Mouse (Mus musculus): ENCODE measurements around the gene Mycbp.
"Not testable (repeated sequence)": the region's sequence is repeated elsewhere in the genome, so short reads cannot be mapped to it uniquely, and the experiment has no call there.

Gene Mycbp

DNA sequence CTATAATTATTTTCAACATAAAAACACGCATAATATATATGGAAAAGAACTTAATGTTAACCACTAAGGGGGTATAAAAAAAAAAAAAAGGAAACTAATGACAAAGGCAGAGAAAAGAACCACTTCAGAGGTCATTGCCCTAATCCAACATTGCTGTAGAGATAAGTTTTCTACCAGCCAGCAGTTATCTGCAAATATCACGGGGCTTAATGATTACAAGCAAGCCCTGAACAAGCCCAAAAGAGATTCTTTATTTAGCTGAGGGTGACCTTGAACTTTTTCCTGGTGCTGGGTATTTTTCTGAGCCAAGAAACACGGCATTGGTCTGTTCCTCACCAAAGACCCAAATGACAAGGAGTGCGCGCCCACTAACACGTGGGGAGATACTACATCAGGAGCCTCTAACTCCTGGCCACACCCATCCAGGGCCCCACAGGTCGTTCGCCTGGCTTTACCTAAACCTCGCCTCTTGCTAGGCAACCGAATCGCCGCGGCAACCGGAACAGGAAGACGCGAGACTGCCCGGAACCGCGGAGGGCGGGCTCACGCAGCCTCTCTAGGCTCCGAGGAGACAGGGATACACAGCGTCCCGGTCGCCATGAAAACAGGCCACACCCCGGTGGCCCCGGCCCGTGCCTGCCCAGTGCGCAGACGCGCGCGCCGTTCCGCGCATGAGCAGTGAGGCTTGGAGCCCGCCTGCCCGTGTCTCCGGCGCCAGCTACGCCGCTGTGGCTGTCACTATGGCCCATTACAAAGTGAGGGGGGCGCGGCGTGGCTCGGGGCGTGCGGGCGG, at the start of gene Mycbp:
Gene Mycbp (plus strand): TSS at position 500 of the 793 bp plus-strand sequence.
- peak; percentile 100 for DNase-seq

DNA sequence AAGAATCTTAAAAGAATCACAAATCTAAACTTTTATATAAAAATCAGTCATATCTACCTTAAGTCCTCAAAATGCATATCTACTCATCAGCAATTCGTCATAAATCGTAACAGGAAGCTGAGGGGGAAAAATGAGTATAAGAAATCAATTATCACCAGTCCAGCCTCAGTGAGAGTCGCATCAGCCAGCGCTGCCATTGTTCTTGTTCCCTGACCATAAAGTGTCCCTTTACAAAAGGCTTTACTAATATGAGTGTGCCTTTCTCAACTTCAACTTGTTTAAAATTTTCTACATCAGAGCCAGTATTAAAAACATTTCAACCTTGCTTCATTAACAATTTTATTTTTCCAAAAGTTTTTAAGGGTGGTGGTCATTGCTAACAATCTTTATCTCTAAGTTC, 47.7 kb upstream of the Mycbp start:
- DNase-seq: no peak

DNA sequence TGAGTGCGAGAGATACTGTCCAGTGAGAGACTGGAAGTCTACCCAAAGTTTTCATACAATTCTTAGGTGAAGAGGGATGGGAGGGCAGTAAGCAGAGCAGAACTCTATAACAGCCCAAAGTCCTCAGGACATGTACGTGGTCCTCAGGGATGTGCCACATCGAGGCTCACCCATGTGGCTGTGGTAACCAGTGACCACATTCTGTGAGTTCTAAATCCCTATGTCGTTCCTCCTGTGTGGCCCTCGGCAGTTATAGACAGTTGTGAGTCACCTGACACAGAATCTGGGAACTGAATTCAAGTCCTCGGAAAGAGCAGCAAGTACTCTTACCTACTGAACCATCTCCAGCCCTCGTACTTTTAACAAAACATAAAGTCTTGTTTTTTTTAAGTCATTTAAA, 46.5 kb upstream of the Mycbp start:
- no peak for DNase-seq

DNA sequence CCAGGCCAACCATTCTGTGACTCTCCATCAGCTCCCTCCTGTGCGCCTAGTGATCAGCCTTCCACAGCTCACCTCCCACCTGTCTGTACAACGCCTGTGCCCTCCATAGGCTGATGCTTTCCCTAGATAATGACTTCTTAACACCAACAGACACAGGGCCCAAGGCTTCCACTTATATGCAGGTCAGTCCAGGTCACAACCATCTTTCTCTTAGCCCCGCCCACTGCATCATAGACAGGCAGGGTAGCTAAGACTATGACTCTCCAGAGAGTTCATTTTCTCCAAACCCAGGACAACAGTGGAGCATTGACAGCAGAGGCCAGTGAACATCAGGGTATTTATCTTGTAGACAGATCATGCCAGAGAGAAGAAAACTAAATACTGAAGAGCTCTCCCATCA, 45.3 kb upstream of the Mycbp start, which contains the start of gene 4933427I04Rik:
Gene 4933427I04Rik (plus strand): TSS at position 301 of the 400 bp plus-strand sequence.
- no peak for DNase-seq

DNA sequence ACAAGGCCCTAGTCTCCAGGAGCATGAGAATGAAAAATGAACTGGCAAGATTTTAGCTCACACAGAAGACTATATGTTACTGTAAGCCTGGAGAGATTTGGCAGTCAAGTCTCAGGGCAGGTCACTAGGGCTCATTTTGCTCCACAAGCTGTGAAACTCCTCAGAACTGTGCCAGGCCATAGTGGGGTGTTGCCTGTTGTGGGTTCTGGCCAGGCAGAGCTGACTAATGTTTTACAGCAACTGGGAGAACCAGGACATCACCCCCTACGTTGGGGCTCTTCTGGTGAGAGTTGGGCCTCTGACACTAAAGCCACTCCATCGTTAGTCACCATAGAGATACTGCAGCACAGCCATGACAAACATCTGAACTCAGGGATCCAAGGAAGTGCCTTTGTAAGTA, 44.8 kb upstream of the Mycbp start:
- DNase-seq: no peak

DNA sequence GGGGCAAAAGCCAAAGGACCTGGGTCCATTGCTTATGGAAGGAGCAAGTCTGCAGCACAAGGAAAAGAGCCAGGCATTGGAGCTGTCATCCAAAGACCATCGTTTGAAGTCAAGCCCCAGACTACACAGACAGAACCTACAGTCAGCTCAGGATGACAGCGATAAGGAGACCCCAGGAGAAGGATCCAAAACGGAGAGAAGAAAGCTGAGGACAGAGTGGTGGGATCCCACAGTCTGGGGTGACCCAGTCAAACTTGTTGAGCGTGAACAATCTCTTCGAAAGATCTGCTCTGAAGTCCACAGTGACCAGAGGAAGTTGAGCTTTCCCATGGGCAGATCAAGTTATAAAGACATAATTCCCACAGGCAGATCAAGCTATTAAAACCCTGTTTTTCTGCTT, 44.0 kb upstream of the Mycbp start:
- no peak for DNase-seq

DNA sequence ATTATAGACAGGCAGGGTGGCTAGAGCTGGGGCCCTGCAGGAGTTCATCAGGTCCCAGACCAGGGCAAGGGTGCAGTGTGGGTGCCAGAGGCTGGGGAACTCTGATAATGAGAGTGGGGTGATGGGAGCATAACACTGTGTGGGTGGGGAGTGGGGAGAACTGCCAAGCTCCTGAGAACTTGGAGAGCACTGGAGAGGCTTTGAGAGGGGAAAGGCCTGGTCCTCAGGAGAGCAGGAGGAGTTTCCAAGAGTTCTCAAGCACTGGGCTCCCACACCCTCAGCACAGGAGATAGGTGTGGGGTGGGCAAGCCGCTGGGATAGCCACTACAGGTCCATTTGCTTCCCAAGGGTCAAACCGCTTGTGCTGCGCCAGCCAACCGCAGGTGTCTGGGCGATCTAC, 10.9 kb upstream of the Mycbp start:
- no peak for DNase-seq

DNA sequence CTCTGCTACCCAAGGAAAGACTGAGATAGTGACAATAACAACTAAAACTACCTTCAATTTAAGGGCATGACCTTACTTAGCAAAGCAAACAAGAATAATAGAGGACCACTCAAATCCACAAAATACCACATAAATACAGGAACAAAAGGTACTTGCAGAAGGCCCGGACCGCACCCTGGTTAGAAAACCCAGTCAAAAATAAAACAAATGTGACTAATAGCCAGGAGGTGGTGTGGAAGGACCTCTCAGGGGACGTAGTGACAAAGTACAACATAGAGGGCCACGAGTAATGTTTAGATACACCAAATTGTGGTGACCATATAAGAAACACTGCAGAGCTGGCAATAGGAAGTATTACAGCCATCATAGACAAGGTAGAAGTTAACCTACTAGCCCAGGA, 10.3 kb upstream of the Mycbp start:
- DNase-seq: no peak

DNA sequence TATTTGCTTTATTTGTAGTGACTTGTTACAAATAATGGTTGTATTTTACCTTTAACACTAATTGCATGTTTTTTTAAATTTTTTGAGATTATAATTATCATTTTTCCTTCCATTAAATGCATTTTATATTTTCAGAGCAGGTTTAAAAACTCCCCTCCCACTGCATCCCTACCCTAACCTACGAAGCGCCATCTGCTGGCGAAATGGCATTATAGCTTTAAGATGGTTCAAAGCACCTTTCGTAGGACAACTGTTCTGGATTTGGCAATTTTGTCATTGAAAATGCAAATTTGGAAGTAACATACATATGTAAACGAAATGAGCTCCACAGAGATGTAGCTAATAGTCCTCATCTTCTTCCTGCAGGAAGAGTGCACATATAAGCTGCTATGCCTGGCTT, 5.9 kb upstream of the Mycbp start:
- peak; percentile 44 for DNase-seq

DNA sequence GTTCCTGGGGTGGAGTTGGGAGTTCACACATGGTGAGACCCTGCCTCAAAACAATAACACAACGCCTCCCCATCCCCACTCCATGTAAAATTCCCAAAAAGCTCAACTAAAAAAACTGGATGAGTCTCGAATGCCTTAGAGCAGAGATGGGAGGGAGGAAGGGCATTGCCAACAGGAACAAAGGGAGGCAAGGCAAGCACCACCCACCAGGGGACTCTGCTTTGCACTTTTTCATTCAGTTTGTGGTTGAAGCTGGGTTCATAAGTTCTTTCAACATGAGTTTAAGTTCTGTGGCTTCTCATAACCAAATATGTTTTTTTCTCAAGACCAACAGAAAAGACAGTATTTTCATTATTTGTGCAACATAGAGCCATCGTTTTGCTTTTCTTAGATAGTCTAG, 1.2 kb upstream of the Mycbp start:
- DNase-seq: no peak

DNA sequence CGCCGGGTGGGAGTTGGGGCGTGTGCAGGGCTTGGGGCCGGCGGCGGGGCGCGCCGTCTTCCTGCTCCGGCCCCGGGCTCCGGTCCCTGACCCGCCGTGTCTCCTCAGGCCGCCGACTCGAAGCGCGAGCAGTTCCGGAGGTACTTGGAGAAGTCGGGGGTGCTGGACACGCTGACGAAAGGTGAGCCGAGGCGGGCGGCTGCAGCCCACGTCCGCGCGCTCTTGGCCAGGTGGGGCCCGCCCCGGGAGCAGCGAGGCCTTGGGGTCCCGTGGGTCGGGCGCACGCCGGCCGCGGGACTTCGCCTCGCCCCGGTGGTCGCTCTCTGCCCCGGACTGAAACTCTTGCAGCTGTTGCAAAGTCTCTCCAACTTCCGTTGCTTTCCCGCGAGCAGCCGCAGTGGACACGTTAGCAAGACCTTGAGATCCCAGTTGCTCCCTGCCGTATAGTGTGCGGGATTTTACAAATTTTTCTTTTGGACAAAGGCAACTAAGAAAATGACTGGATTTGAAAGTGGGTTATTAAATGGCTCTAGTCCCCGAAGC, 565 bp downstream of the Mycbp start:
- DNase-seq: no peak

DNA sequence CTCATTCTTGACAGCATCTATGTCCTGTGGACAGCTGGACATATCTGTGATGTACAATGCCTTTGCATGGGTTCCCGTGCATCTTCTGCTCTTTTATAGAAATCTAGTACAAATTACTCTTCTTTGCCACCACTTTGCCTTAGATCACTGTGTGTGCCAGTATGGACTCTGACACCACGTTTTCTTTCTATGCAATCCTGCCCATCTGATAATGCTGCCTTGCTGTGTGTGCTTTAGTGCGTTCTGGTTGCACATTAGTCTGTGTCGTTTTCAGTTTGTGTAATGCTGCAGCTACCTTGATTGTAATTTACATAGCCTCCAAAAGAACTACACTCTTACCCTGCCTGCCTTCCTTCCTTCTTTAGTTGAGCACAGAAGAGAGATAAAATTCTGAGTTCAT, 6.9 kb downstream of the Mycbp start:
- DNase-seq: no peak

DNA sequence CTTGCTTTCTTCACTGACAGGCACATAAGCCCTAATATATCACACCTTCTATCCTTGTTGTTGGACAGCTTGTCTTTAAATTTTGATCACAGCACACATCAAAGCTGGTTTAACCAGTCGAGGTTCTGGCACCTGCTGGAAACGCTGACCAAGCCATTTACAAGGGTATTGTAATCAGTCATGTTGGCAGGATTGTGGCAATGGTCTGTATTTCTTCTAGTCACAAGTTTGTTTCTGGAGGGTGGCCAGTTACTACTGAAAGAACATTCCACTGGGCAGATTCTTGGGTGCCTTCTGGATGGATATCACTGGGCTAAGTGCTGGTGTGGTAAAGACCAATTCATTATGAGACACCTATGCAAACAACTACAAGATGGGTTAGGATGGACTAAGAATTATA, 7.8 kb downstream of the Mycbp start:
- peak; percentile 16 for DNase-seq

DNA sequence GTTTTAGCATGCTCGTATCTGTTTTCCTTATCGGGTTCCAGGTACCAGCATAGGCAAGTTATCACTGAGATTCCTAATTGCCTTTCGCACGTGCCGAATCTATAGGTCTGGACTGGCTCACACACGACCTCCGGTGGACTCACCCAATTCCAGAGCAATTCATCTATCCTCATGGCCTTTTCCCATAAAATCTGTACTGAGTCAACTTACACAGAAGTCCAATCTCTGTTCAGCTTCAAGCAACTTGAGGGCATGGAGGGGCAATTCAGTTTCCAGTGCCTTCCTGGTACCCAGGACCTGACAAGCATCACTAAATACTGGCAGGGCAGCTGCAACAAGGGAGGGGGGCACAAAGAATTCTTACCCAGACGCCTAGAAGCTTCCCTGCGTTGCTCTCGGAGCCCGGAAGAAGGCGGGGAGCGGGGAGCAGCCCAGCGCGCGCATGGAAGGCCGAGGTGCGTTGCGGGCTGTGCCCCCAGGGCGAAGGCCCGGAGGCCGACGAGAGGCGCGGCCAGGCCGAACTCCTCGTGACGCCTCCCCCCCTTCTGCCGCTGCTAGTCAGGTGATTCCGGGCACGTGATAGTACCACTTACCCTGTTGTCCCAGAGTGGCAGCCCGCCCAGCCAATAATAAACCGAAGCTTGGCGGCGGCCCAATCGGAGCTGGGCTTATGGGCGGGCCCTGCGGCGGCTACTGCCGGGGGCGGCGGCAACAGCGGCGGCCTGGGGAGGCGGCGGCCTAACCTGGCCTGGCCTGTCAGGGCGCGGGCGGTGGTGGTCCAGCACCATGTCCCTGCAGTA, 12.3 kb downstream of the Mycbp start, which contains the start of gene Rragc:
Gene Rragc (plus strand): TSS at position 699 of the 800 bp plus-strand sequence.
- peak; percentile 100 for DNase-seq

DNA sequence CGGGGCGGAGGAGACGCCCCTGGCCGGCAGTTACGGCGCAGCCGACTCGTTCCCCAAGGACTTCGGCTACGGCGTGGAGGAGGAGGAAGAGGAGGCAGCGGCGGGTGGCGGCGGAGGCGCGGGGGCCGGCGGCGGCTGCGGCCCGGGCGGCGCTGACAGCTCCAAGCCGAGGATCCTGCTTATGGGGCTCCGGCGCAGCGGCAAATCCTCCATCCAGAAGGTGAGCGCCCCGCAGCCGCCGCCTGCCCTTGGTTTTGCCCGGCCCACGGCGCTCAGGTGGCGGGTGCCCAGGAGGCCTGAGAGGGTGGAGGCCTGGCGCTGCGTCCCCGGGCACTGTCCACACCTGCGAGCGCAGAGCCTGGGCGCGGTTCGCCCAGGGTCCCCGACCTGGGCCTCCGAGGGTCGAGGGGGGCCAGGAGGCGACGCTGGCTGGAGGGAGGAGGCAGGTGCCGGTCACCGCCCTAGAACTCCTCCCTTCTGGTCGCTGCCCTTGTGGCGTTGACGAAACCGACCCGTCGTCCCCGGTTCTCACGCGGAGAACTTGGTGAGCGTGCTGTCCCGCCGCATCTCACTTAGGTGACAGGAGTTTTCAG, 13.0 kb downstream of the Mycbp start, which contains the start of gene 4930535I16Rik:
Gene 4930535I16Rik (minus strand): TSS at position 475 of the 593 bp plus-strand sequence.
- peak; percentile 51 for DNase-seq

DNA sequence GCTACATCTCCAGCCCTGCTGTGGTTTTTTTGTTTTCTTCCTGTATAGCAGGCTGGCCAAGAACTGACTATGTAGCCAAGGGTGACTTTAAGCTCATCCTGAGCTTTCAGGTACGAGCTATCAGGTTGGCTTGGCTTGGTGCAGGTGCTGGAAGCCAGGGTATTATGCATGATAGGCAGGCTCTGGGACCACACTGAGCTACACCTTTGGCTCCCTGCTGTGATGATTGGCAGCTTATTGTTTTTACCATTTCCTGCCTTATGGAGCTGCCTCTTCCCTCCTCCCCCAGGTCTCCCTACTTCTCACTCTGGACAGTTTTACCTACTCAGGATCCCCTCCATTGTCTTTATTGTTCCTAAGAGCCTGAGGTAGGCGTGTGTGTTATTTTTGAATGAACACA, 14.2 kb downstream of the Mycbp start:
- no peak for DNase-seq

DNA sequence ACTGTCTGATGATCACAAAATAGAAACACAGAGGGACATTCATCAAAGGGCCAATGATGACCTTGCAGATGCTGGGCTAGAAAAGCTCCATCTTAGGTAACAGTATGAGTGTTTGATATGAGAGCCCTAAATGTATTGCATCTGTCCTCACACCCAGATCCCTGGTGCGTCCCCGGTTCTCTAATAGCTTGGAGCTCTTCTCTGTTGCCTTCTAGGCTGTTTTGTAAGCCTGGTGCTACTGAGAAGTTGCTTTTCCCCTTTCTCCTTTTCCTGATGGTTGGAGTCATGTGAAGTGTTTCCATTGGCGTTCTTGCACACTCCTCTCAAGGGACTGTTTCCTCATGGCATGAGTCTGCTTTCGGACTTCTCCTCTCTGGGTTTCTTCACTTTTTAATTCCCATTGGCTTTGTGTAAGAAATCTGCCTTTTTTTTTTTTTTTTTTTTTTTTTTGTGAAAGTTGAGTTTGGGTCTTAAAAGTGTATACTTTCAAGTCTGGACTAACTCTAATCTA, 16.5 kb downstream of the Mycbp start:
- DNase-seq: no peak

DNA sequence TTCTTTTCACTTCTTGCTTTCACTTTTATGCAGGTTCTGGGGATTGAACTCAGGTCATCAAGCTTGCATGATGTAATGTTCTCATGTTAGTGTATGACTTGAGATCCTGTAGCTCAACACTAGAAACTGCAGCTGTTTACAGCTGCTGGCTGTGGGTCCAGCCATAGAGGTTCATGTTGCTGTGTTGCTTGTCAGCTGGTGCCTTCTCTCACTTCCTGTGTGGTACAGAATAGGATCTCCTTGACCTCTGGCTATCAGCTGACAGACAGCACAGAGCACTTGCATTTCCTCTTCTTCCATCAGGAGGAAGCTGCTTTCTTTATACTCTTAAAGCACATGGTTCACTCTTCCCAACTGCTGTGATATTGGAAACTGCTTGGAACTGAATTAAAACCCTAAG, 23.3 kb downstream of the Mycbp start:
- peak; percentile 45 for DNase-seq

DNA sequence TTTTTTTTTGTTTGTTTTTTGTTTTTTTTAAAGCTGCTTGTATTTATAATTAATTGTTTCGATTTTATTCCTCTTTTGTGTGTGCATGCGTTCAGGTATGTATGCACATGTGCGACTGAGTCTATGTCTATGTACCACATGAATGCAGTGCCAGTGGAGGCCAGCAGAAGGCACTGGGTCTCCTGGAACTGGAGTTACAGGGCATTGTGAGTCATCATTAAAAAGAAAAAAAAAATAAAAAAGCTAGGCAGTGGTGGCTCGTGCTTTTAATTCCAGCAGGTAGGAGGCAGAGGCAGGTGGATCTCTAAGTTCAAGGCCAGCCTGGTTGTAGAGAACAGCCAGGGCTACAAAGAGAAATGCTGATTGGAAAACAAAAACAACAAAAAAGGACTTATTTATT, 25.4 kb downstream of the Mycbp start:
- no peak for DNase-seq

DNA sequence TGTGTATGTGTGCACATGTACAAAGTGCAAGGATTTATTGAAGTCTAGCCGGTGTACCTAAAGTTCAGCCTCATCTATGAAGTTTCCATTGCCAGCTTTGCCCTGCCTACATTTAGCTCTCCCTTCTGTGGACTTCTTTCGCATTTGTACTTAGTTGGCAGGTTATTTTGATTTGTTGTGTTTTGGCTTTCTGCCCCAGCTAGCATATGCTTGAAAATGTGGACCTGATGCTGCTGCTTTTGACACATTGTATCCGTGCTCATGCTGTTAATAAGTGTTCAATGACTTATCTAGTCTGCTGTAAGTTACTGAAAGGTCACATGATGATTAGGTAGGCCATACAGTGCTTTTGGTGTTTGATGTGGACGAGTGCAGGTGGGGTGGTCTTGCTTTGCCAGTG, 29.7 kb downstream of the Mycbp start:
- DNase-seq: no peak

DNA sequence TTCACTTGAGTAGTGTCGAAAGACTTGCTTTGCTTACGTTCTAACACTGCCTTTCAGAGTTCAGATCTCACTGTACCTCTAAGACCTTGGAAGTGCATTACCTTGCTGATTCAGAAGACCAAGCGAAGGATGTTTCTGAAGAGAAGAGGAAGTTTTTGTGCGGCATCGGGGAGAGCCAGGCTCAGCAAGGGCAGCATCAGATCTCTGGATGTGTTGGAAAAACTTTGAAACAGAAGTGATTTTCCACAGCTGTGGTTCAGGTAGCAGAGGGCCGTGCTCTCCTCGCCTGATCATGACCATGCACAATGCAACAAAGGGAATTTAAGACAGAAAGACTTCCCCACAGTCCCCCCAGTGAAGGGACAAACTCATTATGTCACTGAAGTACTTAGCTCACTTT, 31.4 kb downstream of the Mycbp start:
- no peak for DNase-seq

DNA sequence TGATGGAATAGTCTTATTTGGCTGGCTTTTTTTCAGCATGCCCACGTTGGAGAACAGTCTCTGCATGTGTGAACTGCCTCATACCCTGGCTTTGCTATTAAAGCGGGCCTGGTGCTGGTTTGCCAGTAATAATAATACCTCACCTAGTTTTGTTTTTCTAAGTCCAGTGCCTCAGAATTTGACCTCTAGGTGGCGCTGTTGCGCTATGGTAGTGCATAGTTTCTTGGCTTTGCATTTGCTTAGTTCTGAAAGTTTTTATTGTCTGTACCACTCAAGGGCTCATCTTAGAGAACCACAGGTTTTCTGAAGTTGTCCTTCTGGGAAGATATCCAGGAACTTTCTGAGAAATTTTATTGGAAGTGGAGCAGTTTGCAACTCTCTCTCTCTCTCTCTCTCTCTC, 35.2 kb downstream of the Mycbp start:
- DNase-seq: peak; percentile 76

DNA sequence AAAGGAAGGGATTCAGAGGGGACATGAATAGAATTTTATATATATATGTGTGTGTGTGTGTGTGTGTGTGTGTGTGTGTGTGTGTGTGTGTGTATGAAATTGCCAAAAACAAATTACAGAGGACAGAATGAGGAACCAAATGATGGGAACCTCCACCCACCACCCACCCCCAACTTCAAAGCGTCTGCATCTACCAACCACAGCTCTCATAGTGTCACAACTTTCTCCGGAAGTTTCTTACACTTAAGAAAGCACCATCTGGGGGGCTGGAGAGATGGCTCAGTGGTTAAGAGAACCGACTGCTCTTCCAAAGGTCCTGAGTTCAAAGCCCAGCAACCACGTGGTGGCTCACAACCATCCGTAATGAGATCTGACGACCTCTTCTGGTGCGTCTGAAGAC, 36.2 kb downstream of the Mycbp start:
- not testable (repeated sequence) for DNase-seq
